Mouse (Mus musculus) layer of hippocampus, postnatal 36 days (tissue): ENCODE data around the gene Arl4a. TPM values are rescaled to one million over a fixed set of nuclear protein-coding genes. Genes with fewer than 3 reads are reported as not detected.

Experiments
- DNase-seq, 2 experiments: peaks; one replicate each; pipeline ENCODE4 v3.0.0; 2022
- total RNA-seq, 2 experiments: library from RNA; stranded (reverse); gene quantifications; 2 replicates each; pipeline ENCODE4 v1.2.3; 2021

Arl4a gene
- total RNA-seq, 2 experiments from 2014 or later, result 33.8 to 34.3 TPM

DNA sequence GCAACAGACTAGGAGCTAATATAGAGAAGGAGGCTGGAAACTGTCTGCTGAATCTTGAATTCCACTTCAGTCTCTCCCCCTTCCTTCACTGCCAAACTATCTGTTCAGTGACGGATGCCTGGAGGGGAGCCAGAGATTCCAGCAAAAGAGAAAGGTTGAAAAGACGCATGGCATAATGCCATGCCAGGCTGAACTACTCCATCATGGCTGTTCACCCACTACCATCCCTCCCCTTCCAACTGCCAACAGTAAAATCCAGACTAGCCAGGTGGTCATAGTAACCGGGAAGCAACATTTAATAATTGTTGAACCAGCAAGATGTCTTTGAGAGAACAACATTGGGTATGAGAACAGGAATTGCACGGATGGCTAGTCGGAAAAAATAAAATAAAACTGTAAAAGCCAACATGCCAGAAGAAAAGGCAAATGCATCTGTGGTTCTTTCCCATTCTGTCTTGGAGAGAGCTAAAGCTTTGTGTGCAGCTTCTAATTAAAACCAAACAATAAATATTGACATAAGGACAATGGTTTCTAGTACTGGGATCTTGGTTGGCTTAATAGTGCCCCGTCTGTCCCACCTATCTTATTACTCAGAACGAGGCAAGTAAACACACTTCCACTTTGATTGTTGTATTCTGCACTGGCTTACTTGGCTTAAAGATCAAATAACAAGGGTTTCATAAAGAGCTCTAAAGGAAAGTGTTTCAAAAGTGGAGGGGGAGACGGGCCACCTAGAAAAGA is 79.7 kb downstream of the Arl4a start:
- peak; percentile 43 to 57 for DNase-seq

DNA sequence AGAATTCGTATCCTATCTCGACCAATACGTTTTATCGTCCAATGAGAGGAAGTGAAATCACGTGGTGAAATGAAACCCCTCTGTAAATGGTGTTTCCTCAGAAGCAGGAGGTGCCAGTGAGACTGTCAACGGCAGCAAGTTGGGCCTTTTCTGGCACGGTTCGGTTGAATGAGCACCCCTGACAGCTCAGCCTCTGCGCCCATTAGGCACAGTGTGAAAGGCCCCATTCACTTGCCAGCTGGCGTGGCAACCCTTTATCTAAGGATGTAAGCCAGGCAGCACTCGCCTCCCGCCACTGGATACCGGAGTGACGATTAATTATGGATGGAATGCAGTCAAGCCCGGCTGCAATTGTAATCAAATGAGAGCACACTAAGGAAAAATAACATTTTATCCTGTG is 81.4 kb downstream of the Arl4a start:
- DNase-seq, result peak; percentile 48 to 70

Other genes starting within 250 kb of the Arl4a start
- 1 to 10 TPM; 1.7 to 2.6 TPM for gene Scin, start 96.2 kb upstream of the Arl4a start, total RNA-seq
- gene Lsmem1, start 161.5 kb upstream of the Arl4a start, total RNA-seq, result under 1 TPM; 0.30 to 0.51 TPM
- 10 to 100 TPM; 90.6 to 92.6 TPM for gene Ifrd1, start 210.5 kb upstream of the Arl4a start, total RNA-seq